In genomic region chr5:66654220-66654619, GRCm38 (mm10) we compare ENCODE assay signal across 8 mouse cellular contexts. TPM values are rescaled to one million over a fixed set of nuclear protein-coding genes. Genes with fewer than 3 reads are reported as not detected.
DNase-seq lines count a peak whose midpoint lies in the region; ATAC-seq lines count a peak whose summit lies in the region.
"Had no signal": no experiment of that assay in that cellular context is flagged by ENCODE, and none has a peak within 500 bp of the region (broad histone marks: within the 10 kb centered on the region; RNA-seq: fewer than 3 reads in every experiment).

No protein-coding gene starts in this region.

- H3K9me3 ChIP-seq in midbrain, embryonic 14.5 days (ENCODE audit: control insufficient read depth, low read length): no peaks in the 10 kb centered on the region
- no peaks in the 10 kb centered on the region for H3K9me3 ChIP-seq in midbrain, embryonic 10.5 days (replicated peaks)
- no peaks in the 10 kb centered on the region for H3K9me3 ChIP-seq in intestine, embryonic 15.5 days

- no peak overlapping the region for H3K4me3 ChIP-seq in midbrain, embryonic 14.5 days (replicated peaks; ENCODE audit: low read depth, low read length)
- no peak overlapping the region for H3K4me3 ChIP-seq in midbrain, embryonic 10.5 days
- H3K4me3 ChIP-seq in intestine, embryonic 15.5 days (replicated peaks): no peak overlapping the region

- WGBS in midbrain, embryonic 14.5 days: 43% methylated on average over 5 of the region's 5 CpGs
- 79% methylated on average over 5 of the region's 5 CpGs for WGBS in midbrain, embryonic 10.5 days
- 34% methylated on average over 5 of the region's 5 CpGs for WGBS in intestine, embryonic 15.5 days

- no peaks in the 10 kb centered on the region for H3K4me1 ChIP-seq in midbrain, embryonic 14.5 days (ENCODE audit: control insufficient read depth, insufficient read depth, low read length)
- no peaks in the 10 kb centered on the region for H3K4me1 ChIP-seq in midbrain, embryonic 10.5 days
- 0 out of 2 replicates have a peak, but pooled peaks cover 6% of the 10 kb centered on the region for H3K4me1 ChIP-seq in intestine, embryonic 15.5 days (replicated peaks)

- H3K27ac ChIP-seq in midbrain, embryonic 14.5 days (replicated peaks; ENCODE audit: low read depth, low read length): no peak overlapping the region
- H3K27ac ChIP-seq in midbrain, embryonic 10.5 days (replicated peaks): no peak overlapping the region
- H3K27ac ChIP-seq in intestine, embryonic 15.5 days: 0 out of 2 replicates have a peak overlapping the region, but pooled peaks have one; percentile 36

- no peak overlapping the region for H3K4me2 ChIP-seq in midbrain, embryonic 14.5 days (ENCODE audit: low read length)
- no peak overlapping the region for H3K4me2 ChIP-seq in intestine, embryonic 15.5 days (replicated peaks)

- no peaks in the 10 kb centered on the region for H3K36me3 ChIP-seq in midbrain, embryonic 14.5 days (ENCODE audit: control insufficient read depth, insufficient read depth, low read length)
- no peaks in the 10 kb centered on the region for H3K36me3 ChIP-seq in midbrain, embryonic 10.5 days
- H3K36me3 ChIP-seq in intestine, embryonic 15.5 days: no peaks in the 10 kb centered on the region

- no peaks in the 10 kb centered on the region for H3K27me3 ChIP-seq in midbrain, embryonic 14.5 days (ENCODE audit: control insufficient read depth, insufficient read depth, low read length)
- H3K27me3 ChIP-seq in midbrain, embryonic 10.5 days (ENCODE audit: low read depth, poor library complexity, severe bottlenecking): no peaks in the 10 kb centered on the region
- H3K27me3 ChIP-seq in intestine, embryonic 15.5 days (replicated peaks): no peaks in the 10 kb centered on the region

- H3K9ac ChIP-seq in midbrain, embryonic 14.5 days (replicated peaks; ENCODE audit: low read length): no peak overlapping the region
- H3K9ac ChIP-seq in intestine, embryonic 15.5 days: no peak overlapping the region

- DNase-seq in midbrain, embryonic 14.5 days: peak; percentile 59
- no peak for DNase-seq in midbrain, embryonic 10.5 days (ENCODE audit: low spot score)
- DNase-seq in gastrocnemius, postnatal 10 days: peak; percentile 19
- peak; percentile 61 for DNase-seq in lung, postnatal 14 days
- DNase-seq in right cerebral cortex, postnatal 36 days (ENCODE audit: low spot score in 2 of 2): no peak

- no peak for ATAC-seq in midbrain, embryonic 14.5 days (ENCODE audit: low FRiP score, low TSS enrichment)
- ATAC-seq in intestine, embryonic 15.5 days: peak; percentile 61; the same call in 1 of the 2 replicates
- no peak for ATAC-seq in megakaryocyte progenitor cell, adult 5-6 weeks (replicated peaks; ENCODE audit: poor library complexity)

RNA-seq across cellular contexts. Expression of gene Uchl1, which starts 21.7 kb away (rescaled TPM):
- 1,445 and 1,876 TPM in 2 replicates for polyA plus RNA-seq in midbrain, embryonic 14.5 days (2014; fragmentation: Nextera tagmentation; extraction: Ambion mirVana)
- 265 and 368 TPM in 2 replicates for polyA plus RNA-seq in midbrain, embryonic 10.5 days (2016; fragmentation: Nextera tagmentation; extraction: Ambion mirVana)
- total RNA-seq in gastrocnemius, postnatal 10 days (2021): 10 to 100 TPM; 15.0 to 18.4 TPM
- polyA plus RNA-seq in intestine, embryonic 15.5 days (2015; fragmentation: Nextera tagmentation; extraction: Ambion mirVana): 89.5 and 95.7 TPM in 2 replicates
- total RNA-seq in megakaryocyte progenitor cell, adult 5-6 weeks (2015): 0.96 TPM in 1 of 2 replicates, not detected in the other
- 0.27 TPM in 1 of 2 replicates, not detected in the other for total RNA-seq in megakaryocyte progenitor cell, adult 5-6 weeks (2017)
- polyA plus RNA-seq: liver, adult 2 months had no signal

RNA-seq across cellular contexts. Expression of gene Apbb2, which starts 35.6 kb away (rescaled TPM):
- 99.9 and 116 TPM in 2 replicates for polyA plus RNA-seq in midbrain, embryonic 14.5 days (2014; fragmentation: Nextera tagmentation; extraction: Ambion mirVana)
- 28.2 and 37.8 TPM in 2 replicates for polyA plus RNA-seq in midbrain, embryonic 10.5 days (2016; fragmentation: Nextera tagmentation; extraction: Ambion mirVana)
- total RNA-seq in gastrocnemius, postnatal 10 days (2021): 10 to 100 TPM; 55.1 to 56.2 TPM
- polyA plus RNA-seq in intestine, embryonic 15.5 days (2015; fragmentation: Nextera tagmentation; extraction: Ambion mirVana): 32.0 and 35.4 TPM in 2 replicates
- 2.2 and 3.3 TPM in 2 replicates for total RNA-seq in megakaryocyte progenitor cell, adult 5-6 weeks (2015)
- total RNA-seq in megakaryocyte progenitor cell, adult 5-6 weeks (2017): 0.29 and 1.2 TPM in 2 replicates

Comparison
In these comparisons a context has a peak if more than half of its experiments do, and no peak if none do; other contexts are left out.
1. DNase-seq: peak in midbrain, embryonic 14.5 days (single experiment), gastrocnemius, postnatal 10 days (single experiment) and lung, postnatal 14 days (single experiment); none in midbrain, embryonic 10.5 days (single experiment) and right cerebral cortex, postnatal 36 days (0 of 2).